Mouse (Mus musculus): ENCODE data around the gene Pcp4. TPM values are rescaled to one million over a fixed set of nuclear protein-coding genes. Genes with fewer than 3 reads are reported as not detected.

The Pcp4 gene
- polyA plus RNA-seq, 1 experiment: 7.3 TPM

GRCm38 (mm10) chr16:96558341-96558740, 90.9 kb downstream of the Pcp4 start:
- H3K27ac ChIP-seq (ENCODE audit: control insufficient read depth, insufficient read depth, low read depth, low read length, poor library complexity): no peak overlapping the region
- no peak overlapping the region for H3K4me3 ChIP-seq (replicated peaks; ENCODE audit: control insufficient read depth, low read depth, low read length)
- 82% methylated on average over 1 of the region's 1 CpGs for WGBS
- no peak for TF ChIP-seq POLR2A (IDR thresholded peaks at IDR 0.05; ENCODE audit: borderline replicate concordance, control insufficient read depth, low read depth, low read length)
- no peak for TF ChIP-seq CTCF (IDR thresholded peaks at IDR 0.05; ENCODE audit: control insufficient read depth, insufficient read depth, low read length)
- H3K4me1 ChIP-seq (ENCODE audit: control insufficient read depth, insufficient read depth, low read length): no peaks in the 10 kb centered on the region

DNA sequence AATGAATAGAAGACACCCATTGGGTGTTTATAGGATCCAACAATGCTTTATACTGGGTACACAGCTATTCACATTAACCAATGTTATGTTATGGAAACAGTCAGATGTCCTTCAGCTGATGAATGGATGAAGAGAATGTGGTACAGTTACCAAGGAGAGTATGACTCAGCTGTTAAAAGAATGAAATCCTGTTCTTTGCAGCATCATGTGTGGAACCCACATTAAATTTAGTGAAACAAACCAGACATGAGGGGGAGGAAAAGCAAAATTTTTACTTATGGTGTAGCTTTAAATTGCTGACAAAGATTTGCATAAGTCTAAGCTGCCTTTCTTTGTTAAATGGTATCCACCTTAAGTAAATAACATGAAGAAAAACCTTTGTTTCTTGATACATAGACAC, 92.4 kb downstream of the Pcp4 start:
- Histone ChIP-seq H3K4me3 (replicated peaks; ENCODE audit: control insufficient read depth, low read depth, low read length) (no peak overlapping the region), H3K27ac (ENCODE audit: control insufficient read depth, insufficient read depth, low read depth, low read length, poor library complexity) (no peak overlapping the region), H3K4me1 (ENCODE audit: control insufficient read depth, insufficient read depth, low read length) (no peaks in the 10 kb centered on the region)
- no peak for TF ChIP-seq POLR2A (IDR thresholded peaks at IDR 0.05; ENCODE audit: borderline replicate concordance, control insufficient read depth, low read depth, low read length)
- no peak for TF ChIP-seq CTCF (IDR thresholded peaks at IDR 0.05; ENCODE audit: control insufficient read depth, insufficient read depth, low read length)

DNA sequence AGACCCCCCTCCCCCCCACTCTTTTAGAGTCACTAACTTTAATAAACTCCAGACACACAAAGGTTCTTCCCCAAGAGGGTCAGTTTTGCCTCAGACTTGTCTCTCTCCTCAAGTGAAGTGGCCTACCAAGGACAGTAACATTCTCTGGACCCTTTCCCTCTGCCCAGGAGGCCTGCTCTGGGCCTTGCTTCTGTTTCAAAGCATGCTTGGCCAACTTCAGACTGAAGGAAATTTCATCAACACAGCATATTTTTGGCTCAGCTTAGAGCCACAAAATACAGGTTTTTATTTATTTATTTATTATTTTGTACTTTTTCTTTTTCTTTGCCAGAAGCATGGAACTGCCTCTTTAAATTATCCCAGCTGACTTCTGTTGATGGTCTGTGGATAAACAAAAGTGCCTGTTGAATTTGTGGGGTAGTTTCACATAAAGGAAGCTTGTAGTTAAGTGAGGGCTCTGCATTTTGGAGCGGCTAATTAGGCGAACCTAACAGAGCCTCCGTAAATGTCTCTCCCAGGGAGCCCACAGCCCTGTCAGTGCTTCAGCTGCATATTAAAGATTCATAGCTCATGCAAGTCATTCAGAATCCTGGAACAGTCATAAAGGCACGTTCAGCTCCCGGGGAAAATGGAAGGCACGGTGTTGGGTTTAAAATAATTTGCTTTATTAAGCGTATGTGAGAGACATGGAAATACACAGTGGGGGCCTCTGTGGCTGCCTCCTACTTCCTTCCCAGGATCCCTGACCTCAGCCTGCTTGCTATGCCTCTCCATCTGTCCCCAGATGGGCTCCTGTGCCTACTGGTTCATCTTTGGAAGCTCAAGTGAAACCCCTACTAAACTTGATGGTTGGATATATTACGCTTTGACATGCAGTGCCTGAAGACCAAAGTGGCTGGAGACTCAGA, 96.2 kb downstream of the Pcp4 start:
- Histone ChIP-seq H3K4me1 (ENCODE audit: control insufficient read depth, insufficient read depth, low read length) (no peaks in the 10 kb centered on the region), H3K4me3 (replicated peaks; ENCODE audit: control insufficient read depth, low read depth, low read length) (no peak overlapping the region), H3K27ac (ENCODE audit: control insufficient read depth, insufficient read depth, low read depth, low read length, poor library complexity) (no peak overlapping the region)
- no peak for TF ChIP-seq CTCF (IDR thresholded peaks at IDR 0.05; ENCODE audit: control insufficient read depth, insufficient read depth, low read length)
- TF ChIP-seq POLR2A (IDR thresholded peaks at IDR 0.05; ENCODE audit: borderline replicate concordance, control insufficient read depth, low read depth, low read length): no peak
- WGBS: 82% methylated on average over 8 of the region's 8 CpGs

GRCm38 (mm10) chr16:96567428-96567827, 100.0 kb downstream of the Pcp4 start:
- TF ChIP-seq CTCF (IDR thresholded peaks at IDR 0.05; ENCODE audit: control insufficient read depth, insufficient read depth, low read length) (no peak), POLR2A (IDR thresholded peaks at IDR 0.05; ENCODE audit: borderline replicate concordance, control insufficient read depth, low read depth, low read length) (no peak)
- Histone ChIP-seq H3K4me3 (replicated peaks; ENCODE audit: control insufficient read depth, low read depth, low read length) (no peak overlapping the region), H3K4me1 (ENCODE audit: control insufficient read depth, insufficient read depth, low read length) (no peaks in the 10 kb centered on the region), H3K27ac (ENCODE audit: control insufficient read depth, insufficient read depth, low read depth, low read length, poor library complexity) (no peak overlapping the region)
- 76% methylated on average over 3 of the region's 3 CpGs for WGBS

Other genes with a start within 250 kb of the Pcp4 start
- 0.37 and 0.50 TPM in 2 replicates for gene B3galt5, start 231.8 kb upstream of the Pcp4 start, polyA plus RNA-seq (2011; ENCODE audit: insufficient read depth, insufficient read length, low replicate concordance, missing spikeins)
- gene Itgb2l, start 24.0 kb upstream of the Pcp4 start, polyA plus RNA-seq (2011; ENCODE audit: insufficient read depth, insufficient read length, low replicate concordance, missing spikeins): 17.7 and 48.7 TPM in 2 replicates